Mouse (Mus musculus): Measurements from ENCODE around the gene Mroh8.

- TF ChIP-seq GATA1 (IDR thresholded peaks at IDR 0.05; ENCODE audit: low read length) = no peak
- no peak for TF ChIP-seq TAL1 (IDR thresholded peaks at IDR 0.05; ENCODE audit: low read length)
These were observed 75.6 kb downstream of the Mroh8 start for GRCm38 (mm10) chr2:157203459-157204365.

Measured in erythroblast, embryonic 14.5 days (primary cell).